Mouse (Mus musculus): ENCODE results near the gene Cdc42ep4. TPM values are rescaled to one million over a fixed set of nuclear protein-coding genes. Genes with fewer than 3 reads are reported as not detected.
A peak's percentile ranks its signal among the peaks of the same experiment; 100 is the strongest.

Cdc42ep4 gene
- 21.1 and 21.9 TPM in 2 replicates for polyA plus RNA-seq (2016; fragmentation: Nextera tagmentation; extraction: Ambion mirVana)

- H3K4me1 ChIP-seq, result peaks cover 51% of the 10 kb centered on the region
- H3K4me3 ChIP-seq, result peak within 1 kb of the TSS; percentile 73
- H3K9me3 ChIP-seq (replicated peaks), result no peaks in the 10 kb centered on the region
- peak within 1 kb of the TSS; percentile 96 for H3K4me2 ChIP-seq
- peaks cover 12% of the 10 kb centered on the region; the same call in 1 of the 2 replicates for H3K36me3 ChIP-seq
- H3K9ac ChIP-seq, result peak within 1 kb of the TSS; percentile 84
- 2% methylated on average over 44 of the region's 44 CpGs for WGBS (ENCODE audit: insufficient replicate concordance)
- no peaks in the 10 kb centered on the region for H3K27me3 ChIP-seq (replicated peaks)
- peak within 1 kb of the TSS; percentile 95 for H3K27ac ChIP-seq
- peak; percentile 78 for ATAC-seq
Measured at GRCm38 (mm10) chr11:113751484-113752084, at the start of gene Cdc42ep4. TSS of gene Cdc42ep4 (minus strand) at chr11:113751881.

GRCm38 (mm10) chr11:113800026-113800425, 48.3 kb upstream of the Cdc42ep4 start:
- Histone ChIP-seq H3K4me2 (0 out of 2 replicates have a peak overlapping the region, but pooled peaks have one; percentile 59), H3K27me3 (replicated peaks) (peaks cover 41% of the 10 kb centered on the region), H3K9me3 (replicated peaks) (no peaks in the 10 kb centered on the region), H3K4me1 (peaks cover 70% of the 10 kb centered on the region), H3K9ac (no peak overlapping the region), H3K36me3 (no peaks in the 10 kb centered on the region), H3K27ac (no peak overlapping the region), H3K4me3 (no peak overlapping the region)
- no peak for ATAC-seq
- 84% methylated on average over 12 of the region's 12 CpGs for WGBS (ENCODE audit: insufficient replicate concordance)

GRCm38 (mm10) chr11:113799041-113799447, 47.4 kb upstream of the Cdc42ep4 start:
- Histone ChIP-seq H3K27me3 (replicated peaks) (peaks cover 32% of the 10 kb centered on the region), H3K36me3 (0 out of 2 replicates have a peak, but pooled peaks cover 4% of the 10 kb centered on the region), H3K4me3 (peak overlapping the region; percentile 5; the same call in 1 of the 2 replicates), H3K9me3 (replicated peaks) (no peaks in the 10 kb centered on the region), H3K27ac (peak overlapping the region; percentile 65), H3K4me2 (peak overlapping the region; percentile 59), H3K9ac (0 out of 2 replicates have a peak overlapping the region, but pooled peaks have one; percentile 23), H3K4me1 (peaks cover 70% of the 10 kb centered on the region)
- WGBS (ENCODE audit: insufficient replicate concordance), result 17% methylated on average over 14 of the region's 14 CpGs
- peak; percentile 86 for ATAC-seq

GRCm38 (mm10) chr11:113798011-113798410, 46.3 kb upstream of the Cdc42ep4 start:
- peak; percentile 31; the same call in 1 of the 2 replicates for ATAC-seq
- no peak overlapping the region for H3K4me3 ChIP-seq
- H3K4me2 ChIP-seq, result no peak overlapping the region
- WGBS (ENCODE audit: insufficient replicate concordance), result 67% methylated on average over 6 of the region's 6 CpGs
- H3K9me3 ChIP-seq (replicated peaks), result no peaks in the 10 kb centered on the region
- 0 out of 2 replicates have a peak, but pooled peaks cover 7% of the 10 kb centered on the region for H3K36me3 ChIP-seq
- H3K4me1 ChIP-seq, result peaks cover 63% of the 10 kb centered on the region
- peaks cover 29% of the 10 kb centered on the region for H3K27me3 ChIP-seq (replicated peaks)
- peak overlapping the region; percentile 45 for H3K27ac ChIP-seq
- H3K9ac ChIP-seq, result no peak overlapping the region

- Histone ChIP-seq H3K4me2 (no peak overlapping the region), H3K27ac (peak overlapping the region; percentile 45; the same call in 1 of the 2 replicates), H3K9me3 (replicated peaks) (no peaks in the 10 kb centered on the region), H3K4me3 (no peak overlapping the region), H3K4me1 (peaks cover 57% of the 10 kb centered on the region), H3K9ac (no peak overlapping the region), H3K27me3 (replicated peaks) (peaks cover 29% of the 10 kb centered on the region), H3K36me3 (0 out of 2 replicates have a peak, but pooled peaks cover 9% of the 10 kb centered on the region)
- ATAC-seq, result no peak
- WGBS (ENCODE audit: insufficient replicate concordance), result 52% methylated on average over 19 of the region's 19 CpGs
Measured at GRCm38 (mm10) chr11:113797014-113797983, 45.6 kb upstream of the Cdc42ep4 start.

- no peak for ATAC-seq
- Histone ChIP-seq H3K36me3 (0 out of 2 replicates have a peak, but pooled peaks cover 9% of the 10 kb centered on the region), H3K4me2 (no peak overlapping the region), H3K9me3 (replicated peaks) (no peaks in the 10 kb centered on the region), H3K4me3 (no peak overlapping the region), H3K27ac (no peak overlapping the region), H3K9ac (no peak overlapping the region), H3K27me3 (replicated peaks) (peaks cover 28% of the 10 kb centered on the region), H3K4me1 (peaks cover 47% of the 10 kb centered on the region)
- WGBS (ENCODE audit: insufficient replicate concordance), result 83% methylated on average over 12 of the region's 12 CpGs
Measured at GRCm38 (mm10) chr11:113795846-113796245, 44.2 kb upstream of the Cdc42ep4 start.

- no peak for ATAC-seq
- Histone ChIP-seq H3K9ac (no peak overlapping the region), H3K27me3 (replicated peaks) (peaks cover 24% of the 10 kb centered on the region), H3K4me2 (no peak overlapping the region), H3K4me3 (no peak overlapping the region), H3K27ac (no peak overlapping the region), H3K9me3 (replicated peaks) (no peaks in the 10 kb centered on the region), H3K36me3 (0 out of 2 replicates have a peak, but pooled peaks cover 9% of the 10 kb centered on the region), H3K4me1 (peaks cover 32% of the 10 kb centered on the region)
- 56% methylated on average over 16 of the region's 16 CpGs for WGBS (ENCODE audit: insufficient replicate concordance)
Measured at GRCm38 (mm10) chr11:113791357-113792215, 39.9 kb upstream of the Cdc42ep4 start.

- WGBS (ENCODE audit: insufficient replicate concordance), result 24% methylated on average over 1 of the region's 1 CpGs
- no peak for ATAC-seq
- H3K9ac ChIP-seq, result no peak overlapping the region
- H3K27ac ChIP-seq, result peak overlapping the region; percentile 45
- no peak overlapping the region for H3K4me3 ChIP-seq
- H3K27me3 ChIP-seq (replicated peaks), result peaks cover 24% of the 10 kb centered on the region
- 0 out of 2 replicates have a peak, but pooled peaks cover 5% of the 10 kb centered on the region for H3K36me3 ChIP-seq
- H3K4me1 ChIP-seq, result peaks cover 54% of the 10 kb centered on the region
- no peaks in the 10 kb centered on the region for H3K9me3 ChIP-seq (replicated peaks)
- H3K4me2 ChIP-seq, result no peak overlapping the region
Measured at GRCm38 (mm10) chr11:113789101-113789500, 37.4 kb upstream of the Cdc42ep4 start.

- H3K27ac ChIP-seq, result peak overlapping the region; percentile 20
- peak; percentile 76 for ATAC-seq
- no peak overlapping the region for H3K9ac ChIP-seq
- no peaks in the 10 kb centered on the region for H3K9me3 ChIP-seq (replicated peaks)
- no peak overlapping the region for H3K4me3 ChIP-seq
- H3K27me3 ChIP-seq (replicated peaks), result peaks cover 22% of the 10 kb centered on the region
- H3K4me2 ChIP-seq, result no peak overlapping the region
- 0 out of 2 replicates have a peak, but pooled peaks cover 5% of the 10 kb centered on the region for H3K36me3 ChIP-seq
- H3K4me1 ChIP-seq, result peaks cover 54% of the 10 kb centered on the region
- WGBS (ENCODE audit: insufficient replicate concordance), result 45% methylated on average over 2 of the region's 2 CpGs
Measured at GRCm38 (mm10) chr11:113788183-113788789, 36.6 kb upstream of the Cdc42ep4 start.

- 45% methylated on average over 13 of the region's 13 CpGs for WGBS (ENCODE audit: insufficient replicate concordance)
- Histone ChIP-seq H3K36me3 (no peaks in the 10 kb centered on the region), H3K27me3 (replicated peaks) (peaks cover 15% of the 10 kb centered on the region), H3K9me3 (replicated peaks) (no peaks in the 10 kb centered on the region), H3K4me2 (peak overlapping the region; percentile 37), H3K4me3 (no peak overlapping the region), H3K27ac (0 out of 2 replicates have a peak overlapping the region, but pooled peaks have one; percentile 20), H3K9ac (no peak overlapping the region), H3K4me1 (peaks cover 54% of the 10 kb centered on the region)
- ATAC-seq, result no peak
Measured at GRCm38 (mm10) chr11:113787432-113788182, 35.9 kb upstream of the Cdc42ep4 start.
